Mouse (Mus musculus): ENCODE measurements around the gene Golph3l. TPM values are rescaled to one million over a fixed set of nuclear protein-coding genes. Genes with fewer than 3 reads are reported as not detected.
"Not testable (repeated sequence)": the region's sequence is repeated elsewhere in the genome, so short reads cannot be mapped to it uniquely, and the experiment has no call there.

The Golph3l gene
- 31.1 and 31.5 TPM in 2 replicates for polyA plus RNA-seq (2016; fragmentation: Nextera tagmentation; extraction: Ambion mirVana)

DNA sequence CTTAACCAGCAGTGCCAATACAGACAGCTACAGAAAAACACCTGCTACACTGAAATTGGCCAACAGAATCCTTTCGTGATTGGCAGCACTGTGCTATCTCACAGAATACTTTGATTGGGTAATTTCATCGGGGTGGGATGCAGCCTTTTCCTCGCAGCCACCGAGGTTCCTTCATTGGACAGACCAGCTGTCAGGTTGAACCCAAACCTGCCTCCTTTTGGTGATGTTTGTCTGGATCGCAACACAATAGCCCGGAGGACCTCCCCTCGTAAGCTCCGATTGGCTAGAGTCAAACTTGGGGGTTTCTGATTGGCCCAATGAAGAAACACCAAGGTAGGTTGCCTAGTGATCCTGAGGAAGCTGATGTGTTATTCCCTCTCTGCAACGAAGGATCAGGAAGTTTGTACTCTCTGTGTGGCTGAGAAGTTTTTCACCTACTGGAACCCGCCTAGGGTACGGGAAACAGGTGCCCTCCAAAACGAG lies at the start of gene Golph3l:
Gene Golph3l (plus strand): TSS at position 331 of the 483 bp plus-strand sequence.
- peak within 1 kb of the TSS; percentile 69 for H3K4me3 ChIP-seq (replicated peaks)
- peak within 1 kb of the TSS; percentile 62 for H3K4me2 ChIP-seq
- H3K27ac ChIP-seq: peak within 1 kb of the TSS; percentile 78
- H3K9me3 ChIP-seq: no peaks in the 10 kb centered on the region
- H3K36me3 ChIP-seq: peaks cover 16% of the 10 kb centered on the region
- H3K27me3 ChIP-seq: no peaks in the 10 kb centered on the region
- peak within 1 kb of the TSS; percentile 64 for H3K9ac ChIP-seq (replicated peaks)
- ATAC-seq (ENCODE audit: insufficient number of reproducible peaks, insufficient read depth, low FRiP score, low TSS enrichment, low read depth): peak; percentile 100
- H3K4me1 ChIP-seq (replicated peaks): peaks cover 5% of the 10 kb centered on the region; the same call in 1 of the 2 replicates
- WGBS: 0% methylated on average over 12 of the region's 12 CpGs

DNA sequence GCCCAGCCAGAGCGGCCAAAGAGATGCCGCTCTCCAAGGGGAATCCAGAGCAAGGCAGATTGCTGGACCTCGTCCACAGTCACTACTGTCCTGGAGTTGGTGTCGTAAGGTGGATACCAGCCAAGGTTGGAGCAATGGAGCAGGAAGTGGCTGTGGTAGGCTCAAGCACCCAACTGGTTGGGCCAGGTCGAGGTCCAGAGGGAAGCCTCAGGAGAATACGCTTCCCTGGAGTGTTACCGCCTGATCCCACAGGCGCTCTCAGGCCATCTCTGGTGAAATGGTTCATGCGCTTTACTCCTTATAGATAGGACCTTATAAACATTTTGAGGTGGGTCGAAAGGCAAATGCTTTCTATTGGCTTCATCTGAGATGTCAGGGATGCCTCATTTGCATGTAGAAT lies 49.8 kb upstream of the Golph3l start:
- Histone ChIP-seq H3K4me2 (no peak overlapping the region), H3K4me1 (replicated peaks) (no peaks in the 10 kb centered on the region), H3K4me3 (replicated peaks) (no peak overlapping the region), H3K36me3 (no peaks in the 10 kb centered on the region), H3K9ac (replicated peaks) (no peak overlapping the region), H3K27me3 (no peaks in the 10 kb centered on the region), H3K27ac (no peak overlapping the region), H3K9me3 (0 out of 2 replicates have a peak, but pooled peaks cover 6% of the 10 kb centered on the region)
- ATAC-seq (ENCODE audit: insufficient number of reproducible peaks, insufficient read depth, low FRiP score, low TSS enrichment, low read depth): no peak
- WGBS: 90% methylated on average over 10 of the region's 10 CpGs

DNA sequence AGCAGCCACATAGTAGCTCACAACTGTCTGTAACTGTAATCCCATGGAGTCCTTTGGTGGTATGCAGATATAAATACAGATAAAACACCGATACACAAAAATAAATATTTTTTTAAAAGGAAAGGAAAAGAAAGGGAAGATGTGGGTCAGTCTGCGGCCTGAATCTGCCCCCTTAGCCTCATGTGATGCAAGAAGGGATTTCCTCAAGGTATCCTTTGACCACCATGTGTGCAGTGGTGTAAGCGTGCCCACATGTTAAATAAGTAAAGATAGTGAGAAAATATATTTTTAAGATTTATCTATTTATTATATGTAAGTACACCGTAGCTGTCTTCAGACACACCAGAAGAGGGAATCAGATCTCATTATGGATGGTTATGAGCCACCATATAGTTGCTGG lies 48.9 kb upstream of the Golph3l start:
- Histone ChIP-seq H3K36me3 (no peaks in the 10 kb centered on the region), H3K27ac (no peak overlapping the region), H3K27me3 (no peaks in the 10 kb centered on the region), H3K4me3 (replicated peaks) (no peak overlapping the region), H3K9ac (replicated peaks) (no peak overlapping the region), H3K4me2 (no peak overlapping the region), H3K4me1 (replicated peaks) (no peaks in the 10 kb centered on the region), H3K9me3 (0 out of 2 replicates have a peak, but pooled peaks cover 6% of the 10 kb centered on the region)
- no peak for ATAC-seq (ENCODE audit: insufficient number of reproducible peaks, insufficient read depth, low FRiP score, low TSS enrichment, low read depth)
- 90% methylated on average over 4 of the region's 4 CpGs for WGBS

DNA sequence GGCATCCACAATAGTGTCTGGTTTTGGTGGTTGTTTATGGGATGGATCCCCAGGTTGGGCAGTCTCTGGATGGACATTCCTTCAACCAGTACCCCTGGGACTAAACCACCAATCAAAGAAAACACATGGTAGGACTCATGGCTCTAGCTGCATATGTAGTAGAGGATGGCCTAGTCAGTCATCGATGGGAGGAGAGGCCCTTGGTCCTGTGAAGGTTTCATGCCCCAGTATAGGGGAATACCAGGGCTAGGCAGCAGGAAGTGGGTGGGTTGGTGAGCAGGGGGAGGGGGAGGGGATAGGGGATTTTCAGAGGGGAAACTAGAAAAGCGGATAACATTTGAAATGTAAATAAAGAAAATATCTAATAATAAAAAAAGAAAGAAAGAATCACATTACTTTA lies 47.5 kb upstream of the Golph3l start:
- H3K27ac ChIP-seq; H3K36me3 ChIP-seq; H3K9ac ChIP-seq (replicated peaks); H3K4me1 ChIP-seq (replicated peaks); H3K9me3 ChIP-seq; H3K27me3 ChIP-seq; H3K4me3 ChIP-seq (replicated peaks); ATAC-seq (ENCODE audit: insufficient number of reproducible peaks, insufficient read depth, low FRiP score, low TSS enrichment, low read depth); H3K4me2 ChIP-seq: not testable (repeated sequence)
- 77% methylated on average over 2 of the region's 2 CpGs for WGBS

DNA sequence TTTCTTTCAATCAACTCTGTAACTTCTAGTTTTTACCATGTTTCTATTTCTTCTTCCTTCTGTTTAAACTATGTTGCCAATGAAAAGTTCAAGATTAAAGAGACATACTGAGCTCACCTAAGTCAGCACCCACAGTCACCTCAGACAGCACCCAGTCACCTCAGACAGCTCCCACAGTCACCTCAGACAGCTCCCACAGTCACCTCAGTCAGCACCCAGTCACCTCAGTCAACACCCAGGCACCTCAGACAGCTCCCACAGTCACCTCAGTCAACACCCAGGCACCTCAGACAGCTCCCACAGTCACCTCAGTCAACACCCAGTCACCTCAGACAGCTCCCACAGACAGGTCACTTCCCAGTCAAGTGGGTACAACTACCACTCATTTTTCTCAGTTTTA lies 46.6 kb upstream of the Golph3l start:
- Histone ChIP-seq H3K27ac (no peak overlapping the region), H3K4me1 (replicated peaks) (no peaks in the 10 kb centered on the region), H3K27me3 (no peaks in the 10 kb centered on the region), H3K4me2 (no peak overlapping the region), H3K4me3 (replicated peaks) (no peak overlapping the region), H3K9me3 (no peaks in the 10 kb centered on the region), H3K36me3 (no peaks in the 10 kb centered on the region), H3K9ac (replicated peaks) (no peak overlapping the region)
- ATAC-seq (ENCODE audit: insufficient number of reproducible peaks, insufficient read depth, low FRiP score, low TSS enrichment, low read depth): no peak

DNA sequence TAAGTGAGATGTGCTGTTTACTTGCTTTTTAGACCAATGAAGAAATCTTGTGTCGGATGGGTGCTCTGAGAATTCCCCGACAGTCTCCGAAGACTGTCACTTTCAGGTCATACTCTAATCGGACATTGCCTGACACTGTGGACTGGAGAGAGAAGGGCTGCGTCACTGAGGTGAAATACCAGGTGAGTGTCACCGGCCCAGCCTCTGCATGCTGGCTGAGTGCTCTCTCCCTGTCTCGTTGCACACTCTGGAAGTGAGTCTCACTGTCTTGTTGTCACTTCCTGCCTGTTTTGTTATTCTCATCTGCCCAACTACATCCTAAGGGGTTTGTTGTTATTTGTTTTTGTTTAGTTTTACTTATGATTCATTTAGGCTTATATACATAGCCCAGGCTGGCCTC lies 45.8 kb upstream of the Golph3l start:
- Histone ChIP-seq H3K9ac (replicated peaks) (no peak overlapping the region), H3K9me3 (no peaks in the 10 kb centered on the region), H3K4me2 (no peak overlapping the region), H3K4me1 (replicated peaks) (no peaks in the 10 kb centered on the region), H3K27me3 (no peaks in the 10 kb centered on the region), H3K36me3 (no peaks in the 10 kb centered on the region), H3K4me3 (replicated peaks) (no peak overlapping the region), H3K27ac (no peak overlapping the region)
- ATAC-seq (ENCODE audit: insufficient number of reproducible peaks, insufficient read depth, low FRiP score, low TSS enrichment, low read depth): no peak
- WGBS: 70% methylated on average over 7 of the region's 7 CpGs

DNA sequence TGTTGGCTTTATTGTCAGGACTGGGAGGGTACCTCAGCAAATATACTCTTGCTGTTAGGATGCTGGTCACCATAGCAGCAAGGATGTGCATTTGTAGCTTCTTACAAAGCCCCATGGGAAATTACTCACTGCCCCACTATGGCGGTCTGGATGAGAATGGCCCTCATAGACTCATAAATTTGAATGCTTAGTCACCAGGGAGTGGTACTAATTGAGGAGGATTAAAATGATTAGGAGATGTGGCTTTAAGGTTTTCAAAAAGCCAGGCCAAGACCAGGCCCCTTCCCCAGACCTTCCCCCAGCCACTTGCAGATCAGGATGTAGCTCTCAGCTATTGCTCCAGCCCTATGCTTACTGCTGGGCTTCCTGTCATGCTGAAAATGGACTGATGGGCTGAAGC lies 38.6 kb upstream of the Golph3l start:
- Histone ChIP-seq H3K4me2 (no peak overlapping the region), H3K27me3 (no peaks in the 10 kb centered on the region), H3K27ac (no peak overlapping the region), H3K9me3 (no peaks in the 10 kb centered on the region), H3K36me3 (no peaks in the 10 kb centered on the region), H3K9ac (replicated peaks) (no peak overlapping the region), H3K4me3 (replicated peaks) (no peak overlapping the region), H3K4me1 (replicated peaks) (no peaks in the 10 kb centered on the region)
- WGBS: 80% methylated on average over 1 of the region's 1 CpGs
- no peak for ATAC-seq (ENCODE audit: insufficient number of reproducible peaks, insufficient read depth, low FRiP score, low TSS enrichment, low read depth)

DNA sequence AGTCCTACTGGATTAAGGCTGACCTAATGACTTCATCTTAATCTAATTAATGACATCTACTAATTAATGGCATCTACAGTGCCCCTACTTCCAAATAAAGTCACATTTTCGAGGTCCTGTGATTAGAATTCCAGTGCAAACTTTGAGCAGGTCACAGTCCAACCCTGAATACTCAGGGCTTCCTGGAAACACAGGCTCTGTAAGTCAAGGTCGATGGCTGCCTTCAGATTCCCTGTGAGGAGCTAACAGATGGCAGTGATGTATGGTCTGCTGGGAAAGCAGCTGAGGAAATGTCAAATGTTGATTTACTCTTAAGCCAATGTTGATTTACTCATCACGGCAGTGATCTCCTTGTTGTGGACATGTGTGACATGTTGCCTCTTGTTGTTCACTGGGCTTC lies 34.7 kb upstream of the Golph3l start:
- ATAC-seq (ENCODE audit: insufficient number of reproducible peaks, insufficient read depth, low FRiP score, low TSS enrichment, low read depth): no peak
- 57% methylated on average over 3 of the region's 3 CpGs for WGBS
- no peak overlapping the region for H3K4me3 ChIP-seq (replicated peaks)
- H3K27ac ChIP-seq: no peak overlapping the region
- H3K36me3 ChIP-seq: no peaks in the 10 kb centered on the region
- no peaks in the 10 kb centered on the region for H3K4me1 ChIP-seq (replicated peaks)
- no peak overlapping the region for H3K9ac ChIP-seq (replicated peaks)
- no peaks in the 10 kb centered on the region for H3K9me3 ChIP-seq
- H3K27me3 ChIP-seq: no peaks in the 10 kb centered on the region
- no peak overlapping the region for H3K4me2 ChIP-seq

DNA sequence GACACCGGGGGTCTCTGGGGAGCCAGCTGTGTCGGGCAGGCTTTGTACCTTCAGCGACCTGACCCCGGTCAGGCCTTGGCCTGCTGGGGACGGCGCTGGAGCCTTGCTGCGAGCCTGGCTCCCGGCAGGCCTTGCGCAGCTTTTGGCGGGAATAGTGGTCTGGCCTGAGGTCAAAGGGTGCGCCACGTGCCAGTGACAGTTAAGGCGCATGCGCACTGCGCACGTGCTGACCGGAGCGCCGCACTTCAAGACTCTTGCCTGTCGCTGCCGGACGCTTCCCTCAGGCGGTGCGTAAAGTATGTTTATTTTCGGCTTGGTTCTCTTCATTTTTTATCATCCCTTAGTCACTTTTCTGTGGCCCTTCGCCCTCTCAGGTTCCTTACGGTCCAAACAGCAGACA lies 29.3 kb upstream of the Golph3l start, which contains the start of gene Hormad1:
Gene Hormad1 (plus strand): TSS at position 241 of the 400 bp plus-strand sequence.
- Histone ChIP-seq H3K36me3 (no peaks in the 10 kb centered on the region), H3K4me1 (replicated peaks) (no peaks in the 10 kb centered on the region), H3K27me3 (no peaks in the 10 kb centered on the region), H3K9ac (replicated peaks) (no peak within 1 kb of the TSS), H3K27ac (no peak within 1 kb of the TSS), H3K4me2 (no peak within 1 kb of the TSS), H3K9me3 (no peaks in the 10 kb centered on the region), H3K4me3 (replicated peaks) (no peak within 1 kb of the TSS)
- ATAC-seq (ENCODE audit: insufficient number of reproducible peaks, insufficient read depth, low FRiP score, low TSS enrichment, low read depth): no peak
- 89% methylated on average over 27 of the region's 27 CpGs for WGBS

DNA sequence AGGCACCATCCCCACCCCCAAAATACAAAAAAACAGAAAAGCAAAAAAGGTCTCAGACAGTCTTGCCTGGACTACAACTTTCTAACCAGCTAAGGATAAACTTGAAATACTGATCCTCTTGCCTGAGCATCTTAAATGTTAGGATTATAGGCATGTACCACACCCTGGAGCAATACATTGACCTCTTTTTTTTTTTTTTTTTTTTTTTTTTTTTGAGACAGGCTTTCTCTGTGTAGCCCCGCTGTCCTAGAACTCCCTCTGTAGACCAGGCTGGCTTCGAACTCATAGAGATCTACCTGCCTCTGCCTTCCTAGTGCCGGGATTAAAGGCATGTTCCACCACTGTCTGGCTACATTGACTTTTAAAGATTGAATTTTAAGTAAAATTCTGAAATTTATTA lies 28.0 kb upstream of the Golph3l start:
- no peak for ATAC-seq (ENCODE audit: insufficient number of reproducible peaks, insufficient read depth, low FRiP score, low TSS enrichment, low read depth)
- Histone ChIP-seq H3K4me1 (replicated peaks) (no peaks in the 10 kb centered on the region), H3K9ac (replicated peaks) (no peak overlapping the region), H3K27ac (no peak overlapping the region), H3K4me2 (no peak overlapping the region), H3K27me3 (no peaks in the 10 kb centered on the region), H3K9me3 (no peaks in the 10 kb centered on the region), H3K36me3 (no peaks in the 10 kb centered on the region), H3K4me3 (replicated peaks) (no peak overlapping the region)
- WGBS: 92% methylated on average over 3 of the region's 3 CpGs

DNA sequence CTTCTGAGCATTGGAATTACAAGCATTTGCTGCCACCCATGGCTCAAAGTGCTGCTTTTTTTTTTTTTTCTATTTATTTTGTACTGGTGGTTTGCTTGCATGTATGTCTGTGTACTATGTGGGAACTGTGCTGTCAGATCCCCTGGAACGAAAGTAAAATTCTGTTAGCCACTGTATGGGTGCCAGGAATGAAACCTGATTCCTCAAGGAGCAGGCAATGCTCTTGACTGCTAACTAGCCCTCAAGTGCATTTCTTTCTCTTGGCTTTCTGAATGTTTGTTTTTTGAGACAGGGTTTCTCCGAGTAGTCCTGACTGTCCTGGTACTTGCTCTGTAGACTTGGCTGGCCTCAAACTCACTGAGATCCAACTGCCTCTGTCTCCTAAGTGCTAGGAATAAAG lies 26.9 kb upstream of the Golph3l start:
- Histone ChIP-seq H3K9ac (replicated peaks) (no peak overlapping the region), H3K27ac (no peak overlapping the region), H3K36me3 (no peaks in the 10 kb centered on the region), H3K4me2 (no peak overlapping the region), H3K27me3 (no peaks in the 10 kb centered on the region), H3K4me3 (replicated peaks) (no peak overlapping the region), H3K9me3 (no peaks in the 10 kb centered on the region), H3K4me1 (replicated peaks) (no peaks in the 10 kb centered on the region)
- WGBS: 73% methylated on average over 2 of the region's 2 CpGs
- no peak for ATAC-seq (ENCODE audit: insufficient number of reproducible peaks, insufficient read depth, low FRiP score, low TSS enrichment, low read depth)

DNA sequence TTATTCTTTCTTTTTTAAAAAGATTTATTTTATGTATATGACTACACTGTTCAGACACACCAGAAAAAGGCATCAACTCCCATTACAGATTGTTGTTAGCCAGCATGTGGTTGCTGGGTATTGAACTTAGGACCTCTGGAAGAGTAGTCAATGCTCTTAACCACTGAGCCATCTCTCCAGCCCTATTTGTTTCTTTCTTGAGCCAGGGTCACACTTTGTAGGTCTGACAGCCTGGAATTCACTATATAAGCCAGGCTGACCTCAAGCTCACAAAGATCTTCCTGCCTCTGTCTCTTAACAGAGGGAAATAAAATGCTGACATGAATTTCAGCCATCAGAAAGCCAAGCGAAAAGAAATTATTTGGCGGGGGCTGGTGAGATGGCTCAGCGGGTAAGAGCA lies 19.1 kb upstream of the Golph3l start:
- no peak for ATAC-seq (ENCODE audit: insufficient number of reproducible peaks, insufficient read depth, low FRiP score, low TSS enrichment, low read depth)
- 87% methylated on average over 3 of the region's 3 CpGs for WGBS
- H3K36me3 ChIP-seq: no peaks in the 10 kb centered on the region
- H3K9ac ChIP-seq (replicated peaks): no peak overlapping the region
- no peak overlapping the region for H3K4me3 ChIP-seq (replicated peaks)
- no peak overlapping the region for H3K4me2 ChIP-seq
- no peaks in the 10 kb centered on the region for H3K27me3 ChIP-seq
- H3K27ac ChIP-seq: no peak overlapping the region
- H3K9me3 ChIP-seq: no peaks in the 10 kb centered on the region
- H3K4me1 ChIP-seq (replicated peaks): no peaks in the 10 kb centered on the region
